ENCODE assay signal across 10 mouse cellular contexts in genomic region chr6:127440416-127441104, GRCm38 (mm10). TPM values are rescaled to one million over a fixed set of nuclear protein-coding genes. Genes with fewer than 3 reads are reported as not detected.
DNase-seq lines count a peak whose midpoint lies in the region; ATAC-seq and TF ChIP-seq lines count a peak whose summit lies in the region.
"Had no signal": no experiment of that assay in that cellular context is flagged by ENCODE, and none has a peak within 500 bp of the region (broad histone marks: within the 10 kb centered on the region; RNA-seq: fewer than 3 reads in every experiment).

No protein-coding gene starts in this region.

- H3K9ac ChIP-seq in neural tube, embryonic 11.5 days (ENCODE audit: low read length), result no peak overlapping the region
- H3K9ac ChIP-seq in hindbrain, postnatal 0 days (replicated peaks; ENCODE audit: low read length), result peak overlapping the region; percentile 31; the same call in 1 of the 2 replicates
- no peak overlapping the region for H3K9ac ChIP-seq in midbrain, embryonic 12.5 days (replicated peaks)
- no peak overlapping the region for H3K9ac ChIP-seq in liver, embryonic 11.5 days (ENCODE audit: low read depth, low read length)

- peak; percentile 31; the same call in 1 of the 2 replicates for ATAC-seq in neural tube, embryonic 11.5 days (ENCODE audit: insufficient read depth, low FRiP score, low TSS enrichment)
- peak; percentile 90 for ATAC-seq in hindbrain, postnatal 0 days
- peak; percentile 78 for ATAC-seq in midbrain, embryonic 12.5 days (ENCODE audit: low FRiP score, low read depth)
- ATAC-seq in liver, embryonic 11.5 days (replicated peaks; ENCODE audit: low FRiP score), result no peak

- DNase-seq in neural tube, embryonic 11.5 days (ENCODE audit: low spot score), result no peak
- no peak for DNase-seq in neural tube, embryonic 10.5 days (ENCODE audit: extremely low spot score, low spot score)
- DNase-seq in hindbrain, postnatal 0 days (ENCODE audit: low spot score), result peak; percentile 83
- no peak for DNase-seq in MN1 (ENCODE audit: low spot score)
- no peak for DNase-seq in liver, embryonic 11.5 days (ENCODE audit: low spot score)
- no peak for DNase-seq in adrenal gland, postnatal 10 days
- DNase-seq in lung, postnatal 4 days, result no peak
- DNase-seq: kidney, adult 2 months; lung, adult 18-20 months had no signal

- 43% methylated on average over 14 of the region's 14 CpGs for WGBS in neural tube, embryonic 11.5 days
- 27% methylated on average over 14 of the region's 14 CpGs for WGBS in hindbrain, postnatal 0 days
- WGBS in midbrain, embryonic 12.5 days, result 30% methylated on average over 14 of the region's 14 CpGs
- 55% methylated on average over 14 of the region's 14 CpGs for WGBS in liver, embryonic 11.5 days

- H3K27ac ChIP-seq in neural tube, embryonic 11.5 days (ENCODE audit: low read depth, low read length), result no peak overlapping the region
- H3K27ac ChIP-seq in hindbrain, postnatal 0 days, result peak overlapping the region; percentile 74; the same call in 1 of the 2 replicates
- H3K27ac ChIP-seq in midbrain, embryonic 12.5 days (replicated peaks), result no peak overlapping the region
- no peak overlapping the region for H3K27ac ChIP-seq in liver, embryonic 11.5 days (ENCODE audit: low read depth, low read length)

- no peaks in the 10 kb centered on the region for H3K36me3 ChIP-seq in neural tube, embryonic 11.5 days (ENCODE audit: control insufficient read depth, insufficient read depth, low read length)
- H3K36me3 ChIP-seq in hindbrain, postnatal 0 days (ENCODE audit: insufficient read depth, low read length), result no peaks in the 10 kb centered on the region
- no peaks in the 10 kb centered on the region for H3K36me3 ChIP-seq in midbrain, embryonic 12.5 days
- H3K36me3 ChIP-seq in liver, embryonic 11.5 days (ENCODE audit: control insufficient read depth, insufficient read depth, low read length), result no peaks in the 10 kb centered on the region

- H3K9me3 ChIP-seq in neural tube, embryonic 11.5 days (ENCODE audit: control insufficient read depth, low read length), result no peaks in the 10 kb centered on the region
- H3K9me3 ChIP-seq in hindbrain, postnatal 0 days (ENCODE audit: low read length), result no peaks in the 10 kb centered on the region
- no peaks in the 10 kb centered on the region for H3K9me3 ChIP-seq in midbrain, embryonic 12.5 days
- no peaks in the 10 kb centered on the region for H3K9me3 ChIP-seq in liver, embryonic 11.5 days (ENCODE audit: control insufficient read depth, low read length)

- H3K4me2 ChIP-seq in neural tube, embryonic 11.5 days (ENCODE audit: low read depth), result no peak overlapping the region; the same call in 1 of the 2 replicates
- H3K4me2 ChIP-seq in hindbrain, postnatal 0 days (ENCODE audit: low read depth, low read length), result peak overlapping the region; percentile 44
- H3K4me2 ChIP-seq in midbrain, embryonic 12.5 days (replicated peaks), result peak overlapping the region; percentile 43
- H3K4me2 ChIP-seq in liver, embryonic 11.5 days, result no peak overlapping the region

- no peak overlapping the region for H3K4me3 ChIP-seq in neural tube, embryonic 11.5 days (ENCODE audit: low read depth, low read length)
- H3K4me3 ChIP-seq in hindbrain, postnatal 0 days (ENCODE audit: low read length), result no peak overlapping the region
- no peak overlapping the region for H3K4me3 ChIP-seq in midbrain, embryonic 12.5 days
- no peak overlapping the region for H3K4me3 ChIP-seq in liver, embryonic 11.5 days (ENCODE audit: low read depth, low read length)

- H3K4me1 ChIP-seq in neural tube, embryonic 11.5 days (ENCODE audit: control insufficient read depth, insufficient read depth, low read length), result no peaks in the 10 kb centered on the region
- 0 out of 2 replicates have a peak, but pooled peaks cover 3% of the 10 kb centered on the region for H3K4me1 ChIP-seq in hindbrain, postnatal 0 days (ENCODE audit: insufficient read depth, low read length)
- H3K4me1 ChIP-seq in midbrain, embryonic 12.5 days, result peaks cover 45% of the 10 kb centered on the region
- no peaks in the 10 kb centered on the region for H3K4me1 ChIP-seq in liver, embryonic 11.5 days (replicated peaks; ENCODE audit: control insufficient read depth, insufficient read depth, low read length)

- no peak for TF ChIP-seq CTCF in hindbrain, postnatal 0 days (IDR thresholded peaks at IDR 0.05; ENCODE audit: low read depth)

- no peaks in the 10 kb centered on the region for H3K27me3 ChIP-seq in neural tube, embryonic 11.5 days (ENCODE audit: control insufficient read depth, insufficient read depth, low read length)
- no peaks in the 10 kb centered on the region for H3K27me3 ChIP-seq in hindbrain, postnatal 0 days (ENCODE audit: insufficient read depth, low read length)
- H3K27me3 ChIP-seq in midbrain, embryonic 12.5 days, result peaks cover 4% of the 10 kb centered on the region; the same call in 1 of the 2 replicates
- no peaks in the 10 kb centered on the region for H3K27me3 ChIP-seq in liver, embryonic 11.5 days (replicated peaks; ENCODE audit: control insufficient read depth, insufficient read depth, low read length)

RNA-seq across cellular contexts. Expression of gene Parp11, which starts 6.1 kb away (rescaled TPM):
- polyA plus RNA-seq in neural tube, embryonic 11.5 days (2014; fragmentation: Nextera tagmentation; extraction: Ambion mirVana), result 56.1 and 59.1 TPM in 2 replicates
- total RNA-seq in hindbrain, postnatal 0 days (2014; rRNA removed), result 38.9 and 39.6 TPM in 2 replicates
- polyA plus RNA-seq in hindbrain, postnatal 0 days (2015; fragmentation: Nextera tagmentation; extraction: Ambion mirVana), result 43.0 and 43.9 TPM in 2 replicates
- 71.8 and 72.0 TPM in 2 replicates for polyA plus RNA-seq in midbrain, embryonic 12.5 days (2016; fragmentation: Nextera tagmentation; extraction: Ambion mirVana)
- 14.8 and 16.1 TPM in 2 replicates for polyA plus RNA-seq in liver, embryonic 11.5 days (2014; fragmentation: Nextera tagmentation; extraction: Ambion mirVana)
- 10 to 100 TPM; 15.3 to 25.4 TPM for total RNA-seq in adrenal gland, postnatal 10 days (2021)

Comparison
In these comparisons a context has a peak if more than half of its experiments do, and no peak if none do; other contexts are left out.
1. H3K4me2 ChIP-seq: peak in hindbrain, postnatal 0 days (single experiment) and midbrain, embryonic 12.5 days (single experiment); none in neural tube, embryonic 11.5 days (single experiment) and liver, embryonic 11.5 days (single experiment).